Mouse (Mus musculus): Measurements from ENCODE around the gene Pgam1. TPM values are rescaled to one million over a fixed set of nuclear protein-coding genes. Genes with fewer than 3 reads are reported as not detected.

Pgam1 gene
- total RNA-seq (2023), result 100 to 1,000 TPM; 102 to 106 TPM

GRCm38 (mm10) chr19:41911178-41912073, at the start of gene Pgam1:
Pgam1 (plus strand) TSS chr19:41911923.

GRCm38 (mm10) chr19:41895460-41896318, 16.0 kb upstream of the Pgam1 start, which contains the start of gene Rrp12:
Rrp12 (minus strand) TSS chr19:41896173.

GRCm38 (mm10) chr19:41933179-41934086, 21.7 kb downstream of the Pgam1 start, which contains the start of the genes Exosc1 and Zdhhc16:
Exosc1 (minus strand) TSS chr19:41933423.
Zdhhc16 (plus strand) TSS chr19:41933480.

Other genes starting within 250 kb of the Pgam1 start
- gene Slit1, start 168.3 kb upstream of the Pgam1 start, total RNA-seq (2023), result under 1 TPM; 0.21 to 0.41 TPM
- 1 to 10 TPM; 3.2 to 3.4 TPM for gene Arhgap19, start 109.9 kb upstream of the Pgam1 start, total RNA-seq (2023)
- 10 to 100 TPM; 30.6 to 34.9 TPM for gene Frat1, start 82.0 kb upstream of the Pgam1 start, total RNA-seq (2023)
- 10 to 100 TPM; 38.2 to 44.8 TPM for gene Frat2, start 63.8 kb upstream of the Pgam1 start, total RNA-seq (2023)
- gene Rrp12, start 15.8 kb upstream of the Pgam1 start, total RNA-seq (2023), result 10 to 100 TPM; 25.6 to 27.8 TPM
- 10 to 100 TPM; 53.8 to 57.0 TPM for gene Exosc1, start 21.5 kb downstream of the Pgam1 start, total RNA-seq (2023)
- 10 to 100 TPM; 40.3 to 41.5 TPM for gene Zdhhc16, start 21.6 kb downstream of the Pgam1 start, total RNA-seq (2023)
- gene Mms19, start 69.2 kb downstream of the Pgam1 start, total RNA-seq (2023), result 100 to 1,000 TPM in 1 of 2 experiments, 10 to 100 TPM in 1; 79.2 to 111 TPM
- gene Ubtd1, start 69.8 kb downstream of the Pgam1 start, total RNA-seq (2023), result 1 to 10 TPM; 8.8 to 9.3 TPM
- not detected for gene Ankrd2, start 124.1 kb downstream of the Pgam1 start, total RNA-seq (2023)
- not detected for gene Hoga1, start 133.7 kb downstream of the Pgam1 start, total RNA-seq (2023)
- not detected for gene 4933411K16Rik, start 140.3 kb downstream of the Pgam1 start, total RNA-seq (2023)
- gene Morn4, start 174.4 kb downstream of the Pgam1 start, total RNA-seq (2023), result under 1 TPM in 1 of 2 experiments, not detected in 1; 0.29 TPM
- gene Pi4k2a, start 178.5 kb downstream of the Pgam1 start, total RNA-seq (2023), result 10 to 100 TPM; 40.8 to 42.0 TPM
- gene Avpi1, start 217.1 kb downstream of the Pgam1 start, total RNA-seq (2023), result 1 to 10 TPM; 1.1 to 4.1 TPM
- 1 to 10 TPM in 1 of 2 experiments, under 1 TPM in 1; 0.77 to 1.2 TPM for gene Marveld1, start 235.5 kb downstream of the Pgam1 start, total RNA-seq (2023)